Mouse (Mus musculus) kidney, postnatal 0 days (tissue): Measurements from ENCODE around the gene Gm5617. TPM values are rescaled to one million over a fixed set of nuclear protein-coding genes. Genes with fewer than 3 reads are reported as not detected.
"Not testable (repeated sequence)": the region's sequence is repeated elsewhere in the genome, so short reads cannot be mapped to it uniquely, and the experiment has no call there.

ENCODE experiments used
- ATAC-seq: fragments of 200-750 bp; cut with Nextera tagmentation; replicated peaks from 2 replicates; pipeline ENCODE4 v1.8.0; 2017; ENCODE audit warnings: low read depth, moderate number of reproducible peaks, moderate TSS enrichment, moderate library complexity; ENCODE audit not compliant: low FRiP score
- DNase-seq: peaks from one replicate; pipeline ENCODE4 v3.0.0-alpha.2; 2016; ENCODE audit warnings: low spot score
- H3K27ac ChIP-seq: fragments of 300-500 bp; sonication (generic); 2 replicates; pipeline ENCODE4 v1.5.1; 2014; ENCODE audit warnings: mild to moderate bottlenecking
- H3K27me3 ChIP-seq: fragments of 300-500 bp; sonication (generic); 2 replicates; pipeline ENCODE4 v1.6.1; 2014; ENCODE audit warnings: low read length, mixed read lengths; ENCODE audit not compliant: insufficient read depth
- H3K36me3 ChIP-seq: fragments of 300-500 bp; sonication (generic); 2 replicates; pipeline ENCODE4 v1.6.1; 2014; ENCODE audit warnings: low read length, mixed read lengths; ENCODE audit not compliant: insufficient read depth
- H3K4me1 ChIP-seq: fragments of 300-500 bp; sonication (generic); replicated peaks from 2 replicates; pipeline ENCODE4 v1.6.1; 2014; ENCODE audit warnings: antibody characterized with exemption, low read length, mixed read lengths; ENCODE audit not compliant: insufficient read depth
- H3K4me2 ChIP-seq: fragments of 300-500 bp; sonication (generic); 2 replicates; pipeline ENCODE4 v1.6.1; 2014; ENCODE audit warnings: mild to moderate bottlenecking, low read length, moderate library complexity, mixed read lengths
- H3K4me3 ChIP-seq: fragments of 300-500 bp; sonication (generic); replicated peaks from 2 replicates; pipeline ENCODE4 v1.5.1; 2014; ENCODE audit warnings: low read depth, low read length
- H3K9ac ChIP-seq: fragments of 300-500 bp; sonication (generic); 2 replicates; pipeline ENCODE4 v1.6.1; 2014; ENCODE audit warnings: low read depth, low read length
- H3K9me3 ChIP-seq: fragments of 300-500 bp; sonication (generic); replicated peaks from 2 replicates; pipeline ENCODE4 v1.6.1; 2016; ENCODE audit warnings: low read length, inconsistent platforms, mixed read lengths
- CTCF ChIP-seq: IDR thresholded peaks from 2 replicates; pipeline ENCODE4 v1.5.1; 2016; ENCODE audit warnings: antibody characterized with exemption, low read depth, mild to moderate bottlenecking, moderate library complexity
- WGBS: fragments of 180-500 bp; shearing (Covaris S2); extraction: QIAGEN DNeasy Blood & Tissue Kit; methylation state at CpG from one replicate; pipeline ENCODE4 v1.1.7; 2014; 5-methylcytosine and 5-hydroxymethylcytosine counted together
- microRNA-seq: library from miRNA; unstranded; fragments of <30 nt; microRNA quantifications from one replicate; pipeline ENCODE4, GENCODE M21; 2016
- polyA plus RNA-seq: library from polyadenylated mRNA; unstranded; fragments of >200 nt; fragmentation: Nextera tagmentation; extraction: Ambion mirVana; gene quantifications from 2 replicates; pipeline ENCODE4 v1.2.1, GENCODE M21; 2015

The Gm5617 gene
- polyA plus RNA-seq, 1 experiment from 2014 or later = 92.3 TPM

DNA sequence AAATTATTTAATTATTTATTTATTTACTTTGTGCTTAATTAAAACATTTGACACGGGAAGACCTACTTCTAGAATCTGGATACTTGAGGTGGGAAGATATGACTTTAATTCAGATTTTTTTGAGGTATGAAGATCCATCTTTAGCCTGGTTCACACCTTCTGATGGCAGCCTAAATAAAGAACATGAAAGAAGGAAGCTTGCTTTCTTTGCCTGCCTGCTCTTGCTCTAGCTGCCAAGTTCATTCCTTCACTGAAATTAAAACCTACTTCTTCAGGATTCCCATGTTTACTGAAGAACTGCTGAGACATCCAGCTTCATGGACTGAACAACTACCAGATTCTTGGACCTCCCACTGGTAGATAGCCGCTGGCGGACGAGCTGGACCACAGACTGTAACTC is 36.1 kb downstream of the Gm5617 start:
- ATAC-seq = no peak
- H3K4me1 ChIP-seq = no peaks in the 10 kb centered on the region
- TF ChIP-seq CTCF = no peak
- 86% methylated on average over 4 of the region's 4 CpGs for WGBS
- no peak overlapping the region for H3K9ac ChIP-seq
- no peaks in the 10 kb centered on the region for H3K36me3 ChIP-seq
- H3K4me2 ChIP-seq = no peak overlapping the region
- no peak overlapping the region for H3K4me3 ChIP-seq
- H3K27ac ChIP-seq = no peak overlapping the region
- no peak for DNase-seq
- H3K9me3 ChIP-seq = no peaks in the 10 kb centered on the region
- no peaks in the 10 kb centered on the region for H3K27me3 ChIP-seq

DNA sequence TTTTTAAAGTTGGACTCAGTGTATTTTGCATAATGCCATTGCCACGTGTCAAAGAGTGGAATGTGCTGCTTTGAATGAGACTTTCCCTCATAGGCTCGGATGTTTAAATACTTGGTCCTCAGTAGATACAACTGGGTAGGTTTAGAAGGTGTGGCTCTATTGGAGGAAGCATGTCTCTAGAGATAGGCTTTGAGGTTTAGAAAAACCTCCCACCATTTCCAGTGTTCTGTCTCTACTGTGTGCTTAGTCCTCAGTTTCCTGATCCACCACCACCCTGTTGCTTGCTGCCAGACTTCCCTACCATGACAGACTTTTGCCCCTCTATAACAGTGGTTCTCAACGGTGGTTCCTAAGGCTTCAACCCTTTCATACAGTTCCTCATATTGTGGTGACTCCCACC is 37.0 kb downstream of the Gm5617 start:
- no peak for TF ChIP-seq CTCF
- Histone ChIP-seq H3K9me3 (no peaks in the 10 kb centered on the region), H3K4me2 (no peak overlapping the region), H3K4me3 (no peak overlapping the region), H3K27ac (no peak overlapping the region), H3K27me3 (no peaks in the 10 kb centered on the region), H3K4me1 (no peaks in the 10 kb centered on the region), H3K36me3 (no peaks in the 10 kb centered on the region), H3K9ac (no peak overlapping the region)
- 76% methylated on average over 3 of the region's 3 CpGs for WGBS
- DNase-seq = no peak
- ATAC-seq = no peak

DNA sequence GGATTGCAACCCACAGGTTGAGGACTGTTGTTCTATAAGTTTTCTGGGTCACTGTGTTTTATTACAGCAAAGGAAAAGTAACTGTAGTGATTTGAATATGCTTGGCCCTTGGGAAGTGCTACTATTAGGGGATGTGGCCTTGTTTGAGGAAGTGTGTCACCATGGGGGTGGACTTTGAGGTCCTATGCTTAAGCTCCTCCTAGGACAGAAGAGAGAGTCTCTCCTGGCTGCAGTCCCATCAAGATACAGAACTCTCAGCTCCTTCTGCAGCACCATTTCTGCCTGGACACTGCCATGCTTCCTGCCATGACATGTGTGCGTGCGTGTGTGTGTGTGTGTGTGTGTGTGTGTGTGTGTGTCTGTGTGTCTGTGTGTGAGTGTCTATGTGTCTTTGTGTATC is 37.5 kb downstream of the Gm5617 start:
- Histone ChIP-seq H3K4me2 (no peak overlapping the region), H3K9me3 (no peaks in the 10 kb centered on the region), H3K36me3 (no peaks in the 10 kb centered on the region), H3K4me1 (no peaks in the 10 kb centered on the region), H3K4me3 (no peak overlapping the region), H3K9ac (no peak overlapping the region), H3K27ac (no peak overlapping the region), H3K27me3 (no peaks in the 10 kb centered on the region)
- DNase-seq = no peak
- no peak for ATAC-seq
- TF ChIP-seq CTCF = no peak
- WGBS = 89% methylated on average over 2 of the region's 2 CpGs

DNA sequence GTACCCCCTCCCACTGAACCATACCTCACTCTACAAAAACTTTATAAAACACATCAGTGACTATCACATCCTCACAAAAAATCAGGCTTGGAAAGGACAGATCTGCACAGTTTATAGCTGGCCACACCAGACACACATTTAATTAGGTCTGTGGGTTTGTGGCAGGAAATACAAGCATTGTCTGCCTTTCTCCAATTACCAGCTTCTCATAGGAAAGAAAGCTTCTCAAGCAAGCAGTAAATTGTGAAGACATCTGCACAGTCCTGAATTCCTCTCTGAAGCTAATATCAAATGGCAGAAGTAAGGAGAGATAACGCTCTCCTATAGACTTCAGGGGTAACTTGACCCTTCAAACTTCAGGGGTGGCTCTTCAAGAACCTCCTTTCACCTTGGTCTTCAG is 41.2 kb downstream of the Gm5617 start:
- no peak for TF ChIP-seq CTCF
- no peaks in the 10 kb centered on the region for H3K9me3 ChIP-seq
- no peak overlapping the region for H3K4me2 ChIP-seq
- peak; percentile 53 for DNase-seq
- ATAC-seq = no peak
- no peaks in the 10 kb centered on the region for H3K27me3 ChIP-seq
- no peak overlapping the region for H3K9ac ChIP-seq
- WGBS = 37% methylated on average over 1 of the region's 1 CpGs
- no peak overlapping the region for H3K4me3 ChIP-seq
- no peaks in the 10 kb centered on the region for H3K36me3 ChIP-seq
- no peaks in the 10 kb centered on the region for H3K4me1 ChIP-seq
- no peak overlapping the region for H3K27ac ChIP-seq

DNA sequence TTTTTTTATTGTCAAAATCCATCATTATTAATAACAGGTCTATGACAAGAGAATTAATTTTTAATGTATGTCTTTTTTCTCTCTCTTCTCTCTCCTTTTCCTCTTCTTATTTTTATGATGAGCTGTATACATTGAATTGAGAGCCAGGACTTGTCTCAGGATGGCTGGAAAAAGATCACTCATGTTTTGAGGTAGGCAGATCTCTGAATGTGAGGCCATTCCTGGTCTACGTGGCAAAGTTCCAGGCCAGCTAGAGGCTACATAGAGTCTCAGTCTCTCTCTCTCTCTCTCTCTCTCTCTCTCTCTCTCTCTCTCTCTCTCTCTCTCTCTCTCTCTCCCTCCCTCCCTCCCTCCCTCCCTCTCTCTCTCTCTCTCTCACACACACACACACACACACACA is 42.4 kb downstream of the Gm5617 start:
- H3K36me3 ChIP-seq, H3K4me2 ChIP-seq, ATAC-seq, H3K9me3 ChIP-seq, H3K27me3 ChIP-seq, H3K9ac ChIP-seq, H3K4me3 ChIP-seq, H3K27ac ChIP-seq, H3K4me1 ChIP-seq, DNase-seq: not testable (repeated sequence)
- 32% methylated on average over 1 of the region's 1 CpGs for WGBS

DNA sequence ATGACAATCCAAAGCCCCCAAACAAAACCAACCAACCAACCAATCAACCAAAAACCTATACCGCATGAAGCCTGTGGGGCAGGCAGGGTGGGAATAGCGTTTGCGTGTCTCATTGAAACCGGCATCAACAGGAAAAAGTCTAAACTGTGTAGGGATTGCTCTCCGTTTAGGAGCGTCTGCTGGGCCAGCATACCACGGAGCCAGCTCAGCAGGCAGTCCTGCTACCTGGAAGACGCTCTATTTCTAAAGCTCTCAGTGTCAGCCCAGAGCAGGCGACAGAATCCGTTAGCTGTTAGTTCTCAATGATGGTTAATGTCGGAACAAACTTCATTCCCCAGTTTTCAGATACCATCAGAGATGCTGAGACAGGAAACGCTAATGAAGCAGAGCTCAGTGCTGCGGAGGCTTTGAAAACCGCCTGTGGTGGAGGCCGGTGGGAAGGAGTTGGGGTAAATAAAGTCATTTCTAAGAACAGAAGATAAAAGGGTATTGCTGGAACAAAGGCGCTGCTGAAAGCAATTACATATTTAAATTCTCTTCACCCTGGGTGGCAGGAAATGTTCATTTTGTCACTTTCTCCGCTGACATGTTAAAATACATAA is 42.9 kb downstream of the Gm5617 start:
- Histone ChIP-seq H3K4me2 (peak overlapping the region; percentile 41), H3K4me3 (no peak overlapping the region), H3K9me3 (peaks cover 7% of the 10 kb centered on the region), H3K27me3 (no peaks in the 10 kb centered on the region), H3K4me1 (no peaks in the 10 kb centered on the region), H3K9ac (no peak overlapping the region), H3K27ac (no peak overlapping the region), H3K36me3 (no peaks in the 10 kb centered on the region)
- ATAC-seq (no peak), DNase-seq (no peak)
- no peak for TF ChIP-seq CTCF
- WGBS = 7% methylated on average over 17 of the region's 17 CpGs

DNA sequence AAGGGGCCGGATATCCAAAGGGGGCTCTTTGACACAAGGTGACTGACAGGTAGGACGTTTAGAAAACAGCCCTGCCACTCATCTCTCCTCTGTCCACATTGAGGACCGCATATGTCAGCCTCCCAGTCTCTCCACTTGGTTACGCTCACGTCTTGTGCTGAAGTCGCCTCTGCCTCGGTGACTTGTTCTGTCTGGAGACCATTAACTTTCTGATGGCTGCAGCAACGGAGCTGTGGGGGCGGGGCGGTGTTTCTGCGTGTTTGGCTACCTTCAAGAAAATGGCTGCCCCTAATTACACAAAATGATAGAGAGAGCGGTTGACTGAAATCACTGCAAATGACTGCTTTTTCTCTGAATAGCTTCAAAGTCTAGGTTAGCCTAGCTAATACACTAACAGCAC is 43.4 kb downstream of the Gm5617 start:
- H3K27me3 ChIP-seq = no peaks in the 10 kb centered on the region
- no peak for TF ChIP-seq CTCF
- H3K27ac ChIP-seq = no peak overlapping the region
- ATAC-seq (no peak), DNase-seq (no peak)
- 15% methylated on average over 12 of the region's 12 CpGs for WGBS
- peak overlapping the region; percentile 41 for H3K4me2 ChIP-seq
- H3K9ac ChIP-seq = no peak overlapping the region
- no peaks in the 10 kb centered on the region for H3K4me1 ChIP-seq
- peaks cover 7% of the 10 kb centered on the region for H3K9me3 ChIP-seq
- H3K4me3 ChIP-seq = no peak overlapping the region
- H3K36me3 ChIP-seq = no peaks in the 10 kb centered on the region

Small RNA genes within 50 kb of the gene (microRNA-seq; reads per million reads assigned to microRNA genes)
- gene Gm23653 = not detected

Other genes with a start within 250 kb of the Gm5617 start
- 0.87 and 2.1 TPM in 2 replicates for gene Nxpe2, start 142.0 kb upstream of the Gm5617 start, polyA plus RNA-seq
- 117 and 125 TPM in 2 replicates for gene Rexo2, start 14.8 kb upstream of the Gm5617 start, polyA plus RNA-seq
- gene Rbm7, start 143 bp upstream of the Gm5617 start, polyA plus RNA-seq = 128 and 132 TPM in 2 replicates
- 4.3 and 5.4 TPM in 2 replicates for gene Nnmt, start 109.7 kb downstream of the Gm5617 start, polyA plus RNA-seq